Mouse (Mus musculus): ENCODE results near the gene Kcnh4.

The Kcnh4 gene

DNA sequence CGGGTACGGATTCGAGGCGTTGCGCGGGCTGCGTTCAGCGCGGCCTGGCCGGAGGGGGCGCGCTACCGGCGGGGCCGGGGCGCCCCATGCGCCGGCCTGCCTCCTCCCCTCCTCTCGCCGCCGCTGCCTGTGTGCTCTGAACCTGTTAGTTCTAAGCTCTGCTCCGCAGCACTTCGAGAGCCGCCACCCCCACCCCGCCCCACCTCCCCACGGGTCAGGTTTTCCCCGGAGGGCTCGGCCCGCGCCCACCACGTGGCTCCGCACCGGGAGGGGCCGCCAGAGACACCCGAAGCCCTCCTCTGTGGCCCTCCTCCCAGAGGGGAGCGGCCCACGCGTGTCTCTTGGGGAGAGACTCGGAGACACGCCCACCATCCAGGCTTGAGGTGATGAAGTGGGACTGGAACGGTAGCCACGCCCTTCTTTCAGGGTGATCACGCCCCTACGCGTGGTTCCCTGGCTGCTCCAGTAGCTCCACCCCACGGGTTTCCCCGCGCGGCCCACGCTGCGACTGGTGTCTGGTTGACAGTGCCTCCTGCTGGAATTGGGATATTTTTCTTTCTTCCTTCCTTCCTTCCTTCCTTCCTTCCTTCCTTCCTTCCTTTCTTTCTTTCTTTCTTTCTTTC, at the start of gene Kcnh4:
Gene Kcnh4, minus strand, starts transcription at position 332 of the 623 bp plus-strand sequence.
- peak; percentile 95 for DNase-seq

DNA sequence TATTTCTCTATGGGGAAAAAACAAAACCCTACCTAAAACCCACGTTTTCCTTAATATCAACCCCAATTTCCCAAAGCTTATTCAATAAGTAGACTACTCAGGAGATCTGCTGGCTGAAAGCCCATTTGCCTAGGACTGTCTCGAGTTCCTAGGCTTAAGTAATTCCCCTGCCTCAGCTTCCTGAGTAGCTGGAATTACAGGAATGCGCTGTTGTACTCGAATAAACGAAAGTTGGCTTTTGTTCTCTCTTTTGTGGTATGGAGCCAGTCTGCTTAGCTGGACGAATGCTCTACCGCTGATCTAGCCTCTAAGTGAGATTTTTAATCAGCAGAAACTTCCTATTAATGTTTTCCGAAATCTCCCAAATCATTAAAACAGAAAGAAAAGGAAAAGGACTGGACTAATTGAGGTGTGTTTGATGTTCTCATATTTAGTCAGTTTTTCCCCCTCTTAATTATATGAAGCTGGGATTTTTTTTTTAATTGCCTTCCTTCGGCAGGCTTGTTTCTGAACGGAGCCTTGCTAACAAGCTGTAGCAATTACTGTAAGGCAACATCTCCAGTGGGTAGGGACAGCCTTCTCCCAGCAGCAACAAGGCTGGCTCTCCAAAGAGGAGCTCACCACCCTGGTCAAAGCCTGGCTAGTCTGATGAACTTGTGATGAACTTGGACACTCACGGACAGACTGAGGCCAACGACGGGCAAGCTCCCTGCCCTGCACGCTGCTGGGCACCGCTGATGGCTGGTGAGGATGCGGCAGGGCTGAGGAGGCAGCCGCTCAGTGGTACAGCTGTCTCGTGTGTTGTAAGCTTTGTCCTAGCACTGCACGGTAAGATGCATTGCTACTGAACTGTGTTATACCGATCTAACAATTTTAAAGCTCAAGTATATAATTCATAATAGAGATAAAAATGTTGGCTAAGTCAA, 46.9 kb upstream of the Kcnh4 start:
- DNase-seq = no peak

DNA sequence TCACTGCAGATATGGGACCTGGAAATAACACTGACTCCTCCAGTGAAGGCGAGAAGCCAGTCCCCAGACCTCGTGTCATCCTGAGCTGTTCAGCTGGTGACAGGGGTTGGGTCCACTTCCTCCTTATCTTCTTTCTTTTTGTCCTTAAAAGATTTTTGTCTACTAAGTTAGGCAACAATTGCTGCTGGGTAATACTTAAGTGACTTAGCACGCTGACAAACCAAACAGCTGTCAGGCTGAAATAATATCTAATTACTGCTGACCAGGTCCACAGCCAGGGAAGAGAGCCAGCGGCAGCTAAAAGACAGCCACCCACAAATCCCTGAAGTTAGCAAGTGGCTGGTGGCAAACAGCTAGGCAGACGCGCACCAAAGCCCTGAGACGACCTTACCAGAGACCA, 45.8 kb upstream of the Kcnh4 start:
- DNase-seq = peak; percentile 96

DNA sequence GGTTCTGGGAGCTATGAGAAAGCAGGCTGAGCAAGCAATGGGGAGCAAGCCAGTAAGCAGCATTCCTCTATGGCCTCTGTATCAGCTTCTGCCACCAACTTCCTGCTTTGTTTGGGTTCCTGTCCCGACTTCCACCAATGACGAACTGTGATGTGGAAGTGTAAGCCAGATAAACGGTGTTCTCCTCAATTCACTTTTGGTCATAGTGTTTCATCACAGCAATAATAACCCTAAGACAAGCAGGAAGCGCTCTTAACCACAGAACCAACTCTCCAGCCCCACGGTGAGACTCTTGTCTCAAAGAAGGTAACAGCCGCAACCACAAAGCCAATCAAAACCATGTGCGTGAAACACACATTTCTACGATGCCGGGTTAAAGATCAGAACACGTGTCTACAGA, 44.7 kb upstream of the Kcnh4 start:
- DNase-seq = no peak

DNA sequence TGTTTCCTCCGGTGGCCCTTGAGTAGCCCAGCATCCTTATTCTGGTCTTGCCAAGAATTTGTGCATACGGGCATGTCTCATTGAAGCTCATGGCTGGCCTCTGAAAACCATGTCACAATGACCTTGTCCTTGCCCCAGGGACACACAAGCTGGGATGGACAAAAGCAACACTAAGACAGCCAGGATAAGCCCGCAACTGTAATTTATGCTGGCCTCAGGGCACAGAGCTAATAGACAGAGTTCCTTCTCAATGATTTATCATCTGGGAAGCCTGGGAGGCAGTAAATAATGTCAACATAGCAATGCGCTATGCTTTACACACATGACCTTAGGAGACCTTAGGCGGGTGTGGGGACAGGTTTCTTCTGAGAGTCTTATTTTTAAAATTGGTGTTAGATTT, 39.7 kb upstream of the Kcnh4 start:
- DNase-seq = no peak

DNA sequence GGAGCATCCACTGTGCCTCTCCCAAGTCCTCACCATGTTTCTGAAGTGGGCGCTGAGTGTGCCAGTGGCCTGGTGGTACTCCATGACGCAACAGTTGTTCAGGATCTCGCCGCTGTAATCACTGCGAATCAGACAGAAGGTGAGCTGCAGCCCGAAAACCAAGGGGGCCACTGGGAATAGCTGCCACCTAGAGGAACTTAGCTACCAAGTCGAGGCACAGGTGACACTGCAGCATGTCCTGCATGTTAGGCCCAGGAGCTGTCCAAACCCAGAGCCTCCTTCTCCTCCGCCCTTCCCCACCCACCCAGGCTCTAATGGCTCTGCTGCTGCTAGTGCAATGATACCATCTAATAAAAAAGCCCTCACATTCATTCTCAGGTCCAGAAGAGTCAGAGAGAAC, 36.8 kb upstream of the Kcnh4 start:
- DNase-seq = no peak

DNA sequence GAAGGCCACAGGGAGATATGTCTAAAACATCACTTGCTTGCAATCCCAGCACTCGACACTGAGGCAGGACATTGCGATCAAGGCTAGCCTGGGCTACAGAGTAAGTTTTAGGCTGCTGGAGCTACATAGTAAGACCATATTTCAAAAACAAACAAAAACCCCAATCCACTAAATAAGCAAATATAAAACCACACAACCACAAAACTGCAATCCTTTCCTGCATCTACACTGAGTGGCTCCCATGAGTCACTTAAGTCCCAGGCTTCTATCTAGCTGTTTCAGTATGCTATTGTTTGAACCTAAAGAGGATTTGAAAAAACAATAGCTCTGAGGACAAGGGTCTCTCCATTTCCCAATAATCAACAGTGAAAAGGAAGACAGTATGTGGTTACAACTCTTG, 35.6 kb upstream of the Kcnh4 start:
- no peak for DNase-seq

DNA sequence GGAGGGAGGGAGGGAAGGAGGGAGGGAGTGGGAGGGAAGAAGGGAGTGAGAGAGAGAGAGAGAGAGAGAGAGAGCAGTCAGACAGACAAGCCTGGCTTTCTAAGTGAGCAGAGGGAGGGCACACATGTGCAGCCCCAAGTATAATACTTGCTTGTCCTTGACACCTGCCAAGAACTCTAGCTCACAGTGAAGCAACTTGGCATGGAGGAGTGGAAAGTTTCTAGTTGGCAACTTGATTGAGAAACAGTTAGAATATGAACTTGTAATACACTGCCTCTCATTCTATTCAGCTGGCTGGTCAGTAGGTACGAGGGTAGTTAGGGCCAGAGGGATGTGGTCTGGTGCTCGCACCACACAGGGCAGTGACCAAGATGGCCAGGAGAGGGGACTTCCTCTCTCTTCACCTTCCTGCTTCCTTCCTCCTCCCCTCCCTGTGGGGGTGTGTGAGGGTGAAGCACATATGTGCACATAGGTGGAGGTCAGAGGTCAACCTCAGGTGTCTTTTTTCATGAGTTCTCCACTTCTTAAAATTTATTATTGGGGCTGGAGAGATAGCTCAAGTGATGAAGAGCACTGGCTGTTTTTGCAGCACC, 31.8 kb upstream of the Kcnh4 start:
- DNase-seq = peak; percentile 95

DNA sequence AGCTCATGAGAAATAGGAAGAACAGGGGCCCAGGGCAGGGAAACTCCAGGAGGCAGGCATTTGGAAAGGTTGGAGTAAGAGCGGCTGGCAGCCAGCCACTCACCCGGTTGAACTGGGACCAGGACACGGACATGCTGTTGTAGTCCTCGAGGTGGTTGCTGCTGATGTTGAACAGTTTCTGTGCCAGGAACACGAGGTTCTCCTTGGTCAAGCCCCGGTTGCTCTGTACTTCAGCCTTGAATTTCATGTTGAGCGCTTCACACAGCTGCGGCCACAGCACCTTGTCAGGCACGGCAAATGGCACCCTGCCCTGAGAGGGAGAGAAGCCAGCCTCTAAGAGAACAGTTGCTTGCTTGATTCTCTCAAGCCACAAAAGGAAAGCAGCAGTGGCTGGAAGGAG, 30.9 kb upstream of the Kcnh4 start:
- DNase-seq = peak; percentile 98

DNA sequence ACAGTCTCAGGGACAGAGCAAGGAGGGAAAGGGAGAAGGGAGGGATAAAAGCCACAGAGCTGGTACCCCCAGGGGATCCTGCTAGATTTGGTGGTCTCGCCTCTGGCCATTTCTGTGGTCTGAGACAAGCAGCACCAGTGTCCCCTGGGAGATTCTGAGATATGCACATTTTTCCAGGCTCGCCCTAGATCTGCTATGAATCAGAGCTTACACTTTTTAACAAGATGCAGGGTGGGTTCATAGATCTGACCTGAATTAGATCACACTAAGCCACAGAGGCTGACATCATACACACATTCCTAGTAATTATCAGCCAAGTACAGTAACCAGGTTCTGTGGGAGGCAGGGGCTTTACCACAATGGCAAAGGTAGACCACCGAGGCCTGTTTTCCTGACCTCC, 30.0 kb upstream of the Kcnh4 start:
- DNase-seq = no peak

DNA sequence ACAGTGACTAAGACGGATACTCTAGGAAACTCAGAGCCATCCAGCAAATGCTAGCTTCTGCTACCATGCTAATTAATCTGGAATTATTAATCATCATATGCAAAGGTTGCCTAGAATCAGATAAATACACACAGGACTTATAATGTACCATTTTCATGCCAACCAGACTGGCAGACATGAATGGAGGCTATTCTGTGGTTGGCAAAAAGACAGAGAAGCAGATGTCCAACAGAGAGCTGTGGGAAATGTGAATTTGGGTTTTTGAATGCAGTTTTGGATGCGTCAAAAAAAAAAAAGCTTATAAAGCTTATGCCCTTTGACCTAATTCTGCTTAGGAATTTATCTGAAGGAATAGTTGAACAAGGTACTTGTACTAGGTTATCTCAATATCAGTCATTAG, 26.0 kb upstream of the Kcnh4 start:
- DNase-seq = no peak

DNA sequence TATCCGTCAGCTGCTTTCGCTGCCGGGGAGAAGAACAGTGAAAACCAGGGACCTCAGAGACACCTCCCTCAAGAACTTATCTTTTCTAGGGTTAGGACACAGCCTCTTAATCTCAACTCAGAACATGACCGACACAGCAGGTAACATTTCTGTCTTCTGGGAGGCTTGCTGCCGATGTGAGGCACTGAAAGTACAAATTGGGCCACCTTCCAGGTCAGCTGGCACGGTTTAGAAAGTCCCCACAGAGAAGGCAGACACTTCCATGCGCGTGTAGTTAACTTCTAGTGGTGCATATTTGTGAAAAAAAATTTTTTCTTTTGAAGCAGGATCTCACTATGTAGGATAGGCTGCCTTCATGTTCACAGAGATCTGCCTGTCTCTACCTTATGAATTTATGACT, 24.5 kb upstream of the Kcnh4 start:
- no peak for DNase-seq

DNA sequence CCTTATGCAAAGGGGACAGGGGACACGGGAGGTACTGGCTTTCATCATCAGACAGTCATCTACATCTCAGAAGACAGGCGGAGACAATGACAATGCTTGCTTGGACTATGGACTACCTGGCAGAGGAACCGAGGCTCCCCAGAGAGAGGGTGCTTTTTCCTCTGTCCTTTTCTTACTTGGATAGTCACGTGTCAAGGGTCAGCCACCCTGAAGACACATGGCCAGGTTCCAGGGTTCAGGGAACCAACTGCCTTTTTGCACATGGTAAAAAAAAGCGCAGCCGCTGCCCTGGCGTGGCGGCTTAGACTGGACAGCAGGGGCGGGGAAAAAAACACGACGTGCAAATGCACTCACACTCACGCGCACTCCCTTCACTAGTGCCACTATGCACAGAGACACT, 22.8 kb upstream of the Kcnh4 start:
- no peak for DNase-seq

DNA sequence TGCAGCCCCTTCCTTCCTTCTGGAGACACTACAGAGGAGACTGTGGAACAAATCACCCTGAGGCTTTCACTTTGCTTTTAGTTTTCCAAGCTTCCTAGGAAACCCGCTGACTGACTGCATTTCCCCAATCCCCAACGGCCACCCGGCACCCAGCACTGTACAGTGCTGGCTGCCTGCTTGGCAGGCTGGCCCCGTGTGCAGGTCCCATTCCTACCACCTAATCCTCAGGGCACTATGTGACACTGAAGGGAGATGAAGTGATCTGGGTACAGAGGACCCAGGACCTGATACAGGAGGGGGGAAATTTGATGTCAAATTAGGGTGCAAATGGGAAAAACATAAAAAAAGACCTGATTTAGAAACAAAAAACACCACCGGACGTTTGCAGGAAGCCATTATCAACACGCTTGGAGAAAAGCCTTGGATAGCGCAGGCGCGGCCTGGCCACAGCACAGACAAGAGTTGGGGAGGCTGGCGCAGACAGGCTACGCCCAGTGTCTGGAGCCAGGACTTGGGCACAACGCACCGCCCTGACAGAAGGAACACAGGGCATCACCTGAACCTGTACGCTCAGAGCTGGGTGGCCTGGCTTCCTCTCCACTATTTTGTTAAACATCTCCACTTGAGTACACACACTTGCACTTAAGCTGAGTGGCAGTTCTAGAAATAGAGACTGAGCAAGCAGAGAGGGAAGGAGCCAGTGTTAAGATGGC, 22.2 kb upstream of the Kcnh4 start:
- DNase-seq = peak; percentile 91

DNA sequence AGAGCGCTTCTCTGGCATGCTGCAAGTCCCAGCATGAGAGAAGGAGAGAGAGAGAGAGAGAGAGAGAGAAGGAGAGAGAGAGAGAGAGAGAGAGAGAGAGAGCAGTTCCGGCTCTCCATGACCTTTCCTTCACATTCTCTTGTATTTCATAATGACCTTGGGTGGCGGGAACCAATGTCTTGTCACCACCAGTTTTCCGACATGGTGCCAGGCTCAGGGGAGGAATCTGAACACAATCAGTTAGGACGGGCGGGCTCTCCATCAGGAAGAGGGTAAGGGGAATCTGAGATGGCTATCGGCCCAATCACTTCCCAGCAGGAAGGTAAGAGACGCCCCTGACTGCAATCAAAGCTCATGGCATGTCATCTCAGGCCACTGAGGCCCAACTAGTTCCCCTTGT, 20.5 kb upstream of the Kcnh4 start:
- DNase-seq = no peak

DNA sequence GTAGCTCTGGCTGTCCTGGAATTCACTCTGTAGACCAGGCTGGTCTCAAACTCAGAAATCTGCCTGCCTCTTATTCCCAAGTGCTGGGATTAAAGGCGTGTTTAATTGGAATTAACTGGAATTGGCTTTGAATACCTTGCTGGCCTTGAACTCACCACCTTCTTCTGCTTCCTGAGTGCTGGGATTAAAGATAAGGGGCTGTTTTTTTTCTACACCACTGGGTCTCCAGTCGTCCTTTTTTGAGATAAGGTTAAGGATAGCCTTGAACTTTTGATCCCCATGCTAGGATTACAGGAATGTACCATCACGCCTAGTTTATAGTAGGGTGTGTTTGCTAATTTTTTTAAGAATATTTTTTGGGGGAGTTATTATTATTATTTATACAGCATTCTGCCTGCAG, 18.3 kb upstream of the Kcnh4 start:
- DNase-seq = no peak

DNA sequence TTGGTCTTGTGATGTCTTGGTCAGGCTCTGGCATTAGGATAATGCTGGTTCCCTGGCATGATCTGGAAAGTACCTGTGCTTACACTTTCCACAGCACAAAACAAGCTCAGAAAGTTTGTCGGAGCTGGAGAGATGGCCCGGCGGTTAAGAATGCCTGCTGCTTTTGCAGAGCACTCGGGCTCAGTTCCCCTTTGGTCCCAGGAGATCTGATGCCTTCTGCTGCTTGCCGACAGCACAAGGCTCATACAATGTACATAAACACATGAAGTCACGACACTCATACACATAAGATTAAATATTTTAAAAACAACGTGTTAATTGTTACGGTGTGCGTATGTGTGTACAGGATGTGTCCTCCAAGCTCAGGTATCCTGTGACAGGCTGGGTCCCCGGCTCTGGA, 16.2 kb upstream of the Kcnh4 start:
- DNase-seq = no peak

DNA sequence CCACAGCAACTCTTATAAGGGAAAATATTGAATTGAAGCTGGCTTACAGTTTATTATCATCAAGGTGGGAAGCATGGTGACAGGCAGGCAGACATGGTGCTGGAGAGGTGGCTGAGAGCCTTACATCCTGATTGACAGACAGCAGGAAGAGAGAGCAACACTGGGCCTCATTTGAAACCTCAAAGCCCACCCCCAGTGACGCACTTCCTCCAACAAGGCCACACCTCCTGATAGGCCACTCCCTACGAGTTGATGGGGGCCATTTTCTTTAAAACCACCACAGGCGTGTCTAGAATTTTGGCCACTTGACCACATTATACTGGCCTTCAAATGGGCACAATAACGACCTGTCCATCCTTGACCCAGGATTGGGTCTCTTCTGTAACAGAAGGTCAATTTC, 14.5 kb upstream of the Kcnh4 start:
- no peak for DNase-seq

DNA sequence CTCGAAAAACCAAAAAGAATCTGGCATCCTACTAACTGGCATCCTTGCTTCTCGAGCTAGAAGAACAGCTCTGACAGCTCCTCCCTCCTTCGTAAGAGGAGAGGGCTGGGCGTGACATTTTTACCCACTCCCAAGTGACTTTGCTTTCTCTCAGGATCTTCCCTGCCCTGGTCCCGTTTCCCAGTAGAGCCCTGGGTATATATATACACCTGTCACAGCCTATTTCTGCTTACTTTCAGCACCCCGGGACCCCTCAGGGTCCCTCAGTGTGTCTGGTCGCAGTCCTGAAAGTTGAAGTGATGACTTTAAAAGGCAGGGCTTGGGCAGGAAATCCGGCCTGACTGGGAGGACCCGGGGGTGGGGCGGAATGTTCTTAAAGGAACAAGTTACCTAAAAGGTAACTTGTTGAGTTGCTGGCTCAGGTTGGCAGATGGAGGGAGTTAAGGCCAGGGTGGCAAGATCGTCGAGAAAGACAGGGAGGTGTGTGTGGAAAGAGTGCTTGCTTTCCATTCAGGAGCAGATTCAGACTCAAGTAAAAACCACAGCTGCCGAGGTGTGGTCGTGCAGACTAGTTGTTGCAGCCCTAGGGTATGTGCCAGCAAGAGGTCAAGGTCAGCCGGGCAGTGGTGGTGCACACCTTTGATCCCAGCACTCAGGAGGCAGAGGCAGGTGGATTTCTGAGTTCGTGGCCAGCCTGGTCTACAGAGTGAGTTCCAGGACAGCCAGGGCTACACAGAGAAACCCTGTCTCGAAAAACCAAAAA, 11.1 kb upstream of the Kcnh4 start, which contains the start of gene Ghdc:
Gene Ghdc, minus strand, starts transcription at position 312 of the 763 bp plus-strand sequence.
- DNase-seq = peak; percentile 98

DNA sequence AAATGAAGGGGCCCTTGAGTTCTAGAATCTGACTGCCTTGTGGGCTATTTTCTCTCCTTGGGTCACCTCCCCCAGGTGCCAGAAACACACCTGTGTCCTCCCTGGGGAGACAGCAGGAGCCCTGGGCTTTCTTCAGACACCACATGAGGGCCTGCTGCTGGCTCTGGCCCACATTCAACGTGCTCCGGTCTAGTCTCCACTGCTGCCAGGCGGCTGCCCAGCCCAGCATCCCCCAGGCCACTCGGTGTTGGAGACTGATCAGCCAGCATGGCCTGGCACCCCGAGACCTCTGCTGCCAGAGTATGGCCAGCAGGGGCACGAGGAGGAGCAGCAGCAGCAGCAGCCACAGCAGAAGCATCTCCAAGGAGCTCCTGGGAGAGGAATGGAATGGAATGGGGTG, 10.2 kb upstream of the Kcnh4 start:
- no peak for DNase-seq

DNA sequence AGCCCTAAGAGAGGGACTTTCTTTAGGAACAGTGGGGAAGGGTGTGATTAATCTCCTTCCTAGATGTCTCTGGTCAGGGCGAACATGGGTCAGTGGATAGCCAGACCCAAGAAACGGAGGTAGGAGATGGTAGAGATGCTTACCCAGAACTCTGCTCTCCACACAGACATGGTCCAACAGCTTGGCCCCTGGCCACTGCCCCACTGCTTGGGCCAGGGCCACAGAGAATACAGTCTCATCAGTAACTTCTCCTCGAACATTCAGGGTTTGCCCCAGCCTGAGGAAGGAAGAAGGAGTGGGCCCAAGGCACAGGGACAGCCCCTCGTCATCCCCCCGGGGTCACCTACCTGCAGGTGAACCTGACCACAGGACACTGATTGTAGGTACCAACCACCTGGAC, 8.1 kb upstream of the Kcnh4 start:
- DNase-seq = no peak

DNA sequence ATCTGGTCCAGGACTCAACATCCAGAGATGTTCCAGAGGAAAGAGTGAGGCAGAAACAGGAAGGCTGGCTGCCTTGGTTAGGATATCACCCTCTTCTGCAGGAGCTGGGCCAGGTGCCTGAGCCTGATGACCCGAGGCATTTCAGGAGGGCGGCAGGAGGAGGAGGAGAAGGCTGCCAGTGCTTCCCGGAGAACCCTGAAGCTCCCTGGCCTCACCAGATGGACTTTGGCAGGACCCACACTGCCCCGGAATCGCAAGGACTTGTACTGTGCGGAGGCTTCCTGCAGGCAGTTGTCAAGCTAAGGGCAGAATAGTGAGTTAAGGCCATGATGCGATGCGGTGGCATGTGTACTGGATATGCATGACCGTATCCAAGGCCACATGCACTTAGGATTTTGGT, 7.0 kb upstream of the Kcnh4 start:
- DNase-seq = no peak

DNA sequence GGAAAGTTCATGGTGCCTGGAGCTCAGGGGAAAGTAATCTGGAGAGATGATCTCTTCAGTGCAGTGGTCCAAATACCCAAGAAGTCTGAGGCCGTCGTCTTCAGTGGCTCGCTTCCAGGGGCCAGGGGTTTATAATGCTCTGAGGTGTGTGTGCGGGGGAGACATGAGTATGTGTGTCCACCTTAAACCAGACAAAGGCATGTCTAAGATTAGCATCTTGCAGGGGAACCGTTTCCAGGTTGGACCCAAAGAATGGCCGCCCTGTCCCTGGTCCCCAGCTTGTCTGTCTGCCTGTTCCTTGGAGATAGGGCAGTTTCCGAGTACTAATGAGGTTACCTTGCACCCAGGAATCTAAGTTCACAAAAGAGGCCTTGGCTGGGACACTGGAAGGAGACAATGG, 3.1 kb upstream of the Kcnh4 start, which contains the start of gene Hcrt:
Gene Hcrt, minus strand, starts transcription at position 101 of the 400 bp plus-strand sequence.
- DNase-seq = no peak
